Mouse (Mus musculus) ES-E14 (cell line): ENCODE data around the gene Gjc2.

Experiments used
- MAFK ChIP-seq: IDR thresholded peaks from 2 replicates; pipeline ENCODE4 v1.6.1; 2014; ENCODE audit warnings: mild to moderate bottlenecking, low read depth, low read length, inconsistent platforms; ENCODE audit not compliant: insufficient read depth
- ZC3H11A ChIP-seq: IDR thresholded peaks from 2 replicates; pipeline ENCODE4 v1.6.1; 2012; ENCODE audit warnings: low read depth, mild to moderate bottlenecking, inconsistent platforms, low read length, borderline replicate concordance
- ZNF384 ChIP-seq: IDR thresholded peaks from 2 replicates; pipeline ENCODE4 v1.6.1; 2012; ENCODE audit warnings: low read depth, low read length, inconsistent platforms

- TF ChIP-seq ZNF384 (no peak), MAFK (no peak), ZC3H11A (no peak)
Observed at GRCm38 (mm10) chr11:59176921-59177320, 6.1 kb downstream of the Gjc2 start.
